Mouse (Mus musculus): ENCODE data around the gene Ube2g1.
A peak's percentile ranks its signal among the peaks of the same experiment; 100 is the strongest.
"Not testable (repeated sequence)": the region's sequence is repeated elsewhere in the genome, so short reads cannot be mapped to it uniquely, and the experiment has no call there.

Gene Ube2g1

GRCm38 (mm10) chr11:72597780-72598179 is 9.3 kb upstream of the Ube2g1 start:
- DNase-seq (ENCODE audit: extremely low read depth, low read depth) = no peak

- no peak for DNase-seq (ENCODE audit: extremely low read depth, low read depth)
Measured at GRCm38 (mm10) chr11:72607469-72608070, 487 bp downstream of the Ube2g1 start.

DNA sequence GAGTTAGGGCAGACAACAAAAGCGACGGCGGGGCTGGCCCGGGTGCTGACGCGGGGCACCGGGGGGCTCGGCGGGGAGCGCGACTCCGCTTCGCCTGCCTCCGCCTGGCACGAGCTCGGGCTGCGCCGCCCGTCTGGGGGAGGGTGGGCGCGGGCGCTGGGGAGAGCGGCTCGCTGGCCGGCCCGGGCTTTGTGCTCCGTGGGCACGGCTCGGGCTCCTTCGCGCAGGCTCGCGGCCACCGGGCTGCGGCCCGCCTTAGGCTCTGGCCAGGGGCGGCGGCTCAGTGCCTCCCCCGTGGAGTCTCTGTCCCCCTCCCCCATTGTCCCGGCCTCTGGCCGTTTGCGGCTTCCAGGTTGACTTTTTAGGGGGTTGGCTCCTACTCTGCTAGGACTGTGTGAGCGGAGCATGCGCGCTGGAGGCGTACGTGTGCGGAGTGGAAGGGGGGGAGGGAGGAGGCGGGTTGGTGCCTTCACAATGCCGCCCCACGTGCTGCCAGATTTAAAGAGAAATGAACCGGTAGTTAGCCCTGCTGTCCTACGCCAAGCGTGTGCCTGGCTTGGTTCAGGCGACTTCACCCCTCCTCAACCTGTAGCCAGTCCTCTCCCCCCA is 1.1 kb downstream of the Ube2g1 start:
- DNase-seq (ENCODE audit: extremely low read depth, low read depth) = peak; percentile 86

GRCm38 (mm10) chr11:72609242-72609641 is 2.2 kb downstream of the Ube2g1 start:
- DNase-seq (ENCODE audit: extremely low read depth, low read depth) = no peak

GRCm38 (mm10) chr11:72614336-72614735 is 7.3 kb downstream of the Ube2g1 start:
- DNase-seq (ENCODE audit: extremely low read depth, low read depth) = not testable (repeated sequence)

DNA sequence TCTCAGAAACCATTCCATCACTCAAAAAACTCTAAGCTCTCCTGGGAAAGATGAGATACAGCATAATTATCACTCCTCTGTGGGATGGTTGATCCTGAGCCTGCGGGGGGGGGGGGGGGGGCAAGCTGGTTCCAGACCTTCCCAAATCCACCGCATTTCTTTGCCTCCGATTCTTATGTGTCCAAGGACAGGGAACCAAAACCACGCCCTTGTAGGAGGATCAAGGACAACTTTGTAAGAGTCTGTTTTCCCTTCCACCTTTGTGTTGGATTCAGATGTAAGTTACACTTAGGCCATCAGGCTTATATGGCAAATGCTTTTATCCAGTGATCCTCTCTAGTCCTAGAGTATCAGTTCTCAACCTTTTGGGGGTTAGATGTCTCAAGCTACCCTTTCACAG is 8.8 kb downstream of the Ube2g1 start:
- DNase-seq (ENCODE audit: extremely low read depth, low read depth) = no peak

GRCm38 (mm10) chr11:72618476-72618875 is 11.4 kb downstream of the Ube2g1 start:
- no peak for DNase-seq (ENCODE audit: extremely low read depth, low read depth)

DNA sequence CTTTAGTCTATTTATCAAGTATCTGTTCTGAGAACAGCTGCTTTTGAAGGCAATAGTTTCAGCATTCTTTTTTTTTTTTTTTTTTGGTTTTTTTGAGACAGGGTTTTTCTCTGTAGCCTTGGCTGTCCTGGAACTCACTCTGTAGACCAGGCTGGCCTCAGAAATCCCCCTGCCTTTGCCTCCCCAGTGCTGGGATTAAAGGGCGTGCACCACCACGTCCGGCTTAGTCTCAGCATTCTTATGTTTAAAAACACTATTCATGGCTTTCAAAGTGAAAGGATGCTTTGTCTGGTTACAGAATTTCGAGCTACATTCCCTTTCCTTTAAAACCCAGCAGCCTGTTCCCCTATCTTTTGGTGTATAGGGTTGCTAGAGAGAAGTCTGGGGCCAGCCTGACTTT is 35.6 kb downstream of the Ube2g1 start:
- DNase-seq (ENCODE audit: extremely low read depth, low read depth) = no peak

GRCm38 (mm10) chr11:72645386-72645785 is 38.3 kb downstream of the Ube2g1 start:
- DNase-seq (ENCODE audit: extremely low read depth, low read depth) = no peak

DNA sequence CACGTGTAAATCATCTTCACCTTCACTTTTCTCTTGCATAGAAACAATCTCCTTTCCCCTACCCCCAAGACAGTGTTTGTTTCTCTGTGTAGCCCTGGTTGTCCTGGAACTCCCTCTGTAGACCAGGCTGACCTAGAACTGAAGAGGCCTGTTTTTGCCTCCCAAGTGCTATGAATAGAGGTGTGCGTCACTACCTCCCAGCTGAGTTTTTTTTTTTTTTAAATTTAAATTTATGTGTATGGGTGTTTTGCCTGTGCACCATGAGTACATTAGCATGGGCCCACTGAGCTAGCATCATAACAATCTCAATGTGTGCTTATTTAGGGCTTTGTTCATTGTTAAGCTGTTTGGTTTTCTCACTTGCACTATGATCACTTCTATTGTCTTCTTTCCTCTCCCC is 43.3 kb downstream of the Ube2g1 start:
- no peak for DNase-seq (ENCODE audit: extremely low read depth, low read depth)

DNA sequence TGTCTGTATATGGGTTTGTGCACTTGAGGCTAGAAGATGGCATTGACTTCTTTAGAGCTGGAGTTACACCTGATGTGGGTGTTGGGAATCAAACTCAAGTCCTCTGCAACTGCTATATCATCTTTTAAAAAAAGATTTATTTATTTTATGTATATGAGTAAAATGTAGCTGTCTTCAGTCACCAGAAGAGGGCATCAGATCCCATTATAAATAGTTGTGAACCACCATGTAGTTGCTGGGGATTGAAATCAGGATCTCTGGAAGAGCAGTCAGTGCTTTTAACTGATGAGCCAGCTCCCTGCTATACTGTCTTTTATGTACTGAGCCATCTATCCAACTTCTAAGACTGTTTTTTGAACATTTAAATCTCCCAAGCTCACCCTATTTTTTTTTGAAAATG is 52.8 kb downstream of the Ube2g1 start:
- DNase-seq (ENCODE audit: extremely low read depth, low read depth) = no peak

DNA sequence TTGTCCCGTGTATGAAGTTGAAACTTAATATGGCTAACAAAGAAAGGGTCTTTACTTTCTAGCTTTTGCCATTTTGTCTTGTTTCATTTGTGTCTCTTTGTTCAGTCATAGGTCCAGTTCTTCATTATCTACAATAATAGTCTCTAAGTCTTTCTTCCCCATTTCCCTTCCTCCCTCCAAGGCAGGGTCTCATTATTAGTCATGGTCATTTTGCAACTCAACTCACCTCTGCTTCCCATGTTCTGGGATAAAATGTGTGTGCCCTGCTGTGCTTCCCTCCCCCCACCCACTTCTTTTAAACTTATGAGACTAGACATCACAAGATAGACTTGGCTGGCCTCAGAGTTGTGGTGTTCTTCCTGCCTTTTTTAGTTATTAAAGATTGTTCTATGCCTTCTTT is 53.3 kb downstream of the Ube2g1 start:
- DNase-seq (ENCODE audit: extremely low read depth, low read depth) = no peak

DNA sequence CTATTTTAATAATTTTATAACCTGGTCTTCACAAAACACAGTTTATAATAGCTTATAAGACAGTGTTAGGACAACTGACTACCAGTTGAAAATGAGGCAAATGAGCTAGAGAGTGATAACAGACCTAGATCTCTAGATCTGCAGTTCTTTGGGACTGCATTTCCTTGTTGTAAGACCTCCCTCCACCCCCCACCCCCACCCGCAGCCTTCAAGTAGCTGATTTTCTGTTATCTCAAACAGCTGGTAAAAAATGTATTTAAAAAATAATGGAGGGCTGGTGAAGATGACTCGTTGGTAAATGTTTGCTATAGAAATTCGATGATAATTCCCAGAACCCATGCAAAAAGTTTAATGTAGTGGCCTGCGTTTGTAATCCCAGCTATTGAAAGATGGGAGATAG is 57.6 kb downstream of the Ube2g1 start:
- DNase-seq (ENCODE audit: extremely low read depth, low read depth) = no peak

DNA sequence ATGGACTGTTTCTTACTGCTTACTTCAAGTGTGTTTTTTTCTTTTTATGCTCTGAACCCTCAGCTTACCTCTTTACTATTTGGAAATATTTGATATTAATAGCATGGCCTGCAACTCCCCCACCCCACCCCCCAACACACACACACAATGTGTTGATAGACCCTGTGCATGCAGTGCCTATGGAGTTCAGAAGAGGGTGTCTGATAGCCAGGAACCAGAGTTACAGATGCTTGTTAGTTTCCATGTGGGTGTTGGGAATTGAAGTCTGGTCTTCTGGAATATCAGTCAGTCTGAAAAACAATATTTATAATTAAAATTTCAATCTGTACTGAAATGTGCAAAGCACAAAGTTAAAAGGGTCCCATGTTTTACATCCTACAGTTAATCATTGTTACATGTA is 63.6 kb downstream of the Ube2g1 start:
- DNase-seq (ENCODE audit: extremely low read depth, low read depth) = no peak

DNA sequence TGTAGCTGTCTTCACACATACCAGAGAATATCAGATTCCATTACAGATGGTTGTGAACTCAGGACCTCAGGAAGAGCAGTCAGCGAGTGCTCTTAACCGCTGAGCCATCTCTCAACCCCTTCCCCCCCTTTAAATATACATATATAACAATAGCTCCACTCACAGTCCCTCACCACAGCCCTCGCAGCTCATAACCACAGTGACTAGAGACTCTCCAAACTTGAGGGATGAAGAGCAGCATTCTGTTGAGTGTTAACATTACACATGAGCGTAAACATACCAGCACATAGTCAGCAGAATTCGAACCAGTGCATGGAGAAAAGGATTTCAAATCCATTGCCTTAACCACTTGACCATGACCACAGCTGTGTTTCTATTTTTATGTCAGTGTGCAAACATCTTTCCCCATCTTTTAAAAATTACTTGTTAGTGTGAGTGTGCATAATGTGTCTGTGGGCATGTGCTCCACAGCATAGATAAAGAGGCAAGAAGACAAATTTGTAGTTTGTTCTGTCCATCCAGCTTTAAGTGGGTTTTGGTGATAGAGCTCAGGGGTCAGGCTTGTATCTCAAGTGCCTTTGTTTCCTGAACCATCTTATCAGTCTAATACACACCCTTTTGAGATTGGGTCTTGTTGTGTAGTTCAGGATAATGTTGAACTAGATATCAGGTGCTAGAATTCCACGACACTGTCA is 64.4 kb downstream of the Ube2g1 start:
- DNase-seq (ENCODE audit: extremely low read depth, low read depth) = no peak

DNA sequence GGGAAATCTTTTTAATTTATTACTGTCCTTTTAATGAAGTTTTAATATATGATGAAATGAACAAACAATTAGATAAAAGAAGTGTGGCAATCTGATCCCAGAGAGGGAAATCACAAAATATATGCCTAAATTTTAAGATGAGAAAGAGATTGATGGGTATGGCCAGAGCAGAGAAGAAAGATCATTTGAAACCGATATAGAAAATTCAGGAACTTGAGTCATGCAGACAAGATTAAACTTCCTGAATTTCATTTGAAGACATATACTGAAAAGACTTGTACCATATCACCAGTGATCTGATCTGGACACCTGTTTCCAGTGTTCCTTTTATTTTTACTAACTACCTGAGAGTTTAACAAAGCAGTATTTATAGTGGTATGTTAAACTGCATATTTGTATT is 65.4 kb downstream of the Ube2g1 start:
- DNase-seq (ENCODE audit: extremely low read depth, low read depth) = no peak

GRCm38 (mm10) chr11:72675280-72675679 is 68.2 kb downstream of the Ube2g1 start:
- DNase-seq (ENCODE audit: extremely low read depth, low read depth) = no peak

DNA sequence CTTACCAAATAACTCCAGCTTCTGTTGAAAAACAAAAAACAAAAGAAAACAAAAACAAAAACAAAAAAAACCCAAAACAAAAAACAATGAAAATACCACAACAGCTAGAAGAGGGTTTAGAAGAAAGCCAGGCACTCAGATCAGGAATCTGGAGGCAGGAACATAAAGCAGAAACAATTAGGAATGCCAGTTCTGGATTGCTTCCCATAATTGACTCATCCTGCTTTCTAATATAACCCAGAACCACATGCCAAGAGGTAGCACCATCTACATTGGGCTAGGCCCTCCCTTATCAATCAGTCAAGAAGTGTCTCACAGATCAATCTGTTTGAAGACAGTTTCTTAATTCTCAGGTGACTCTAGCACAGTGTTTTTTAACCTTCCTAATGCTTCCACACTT is 73.6 kb downstream of the Ube2g1 start:
- DNase-seq (ENCODE audit: extremely low read depth, low read depth) = no peak

DNA sequence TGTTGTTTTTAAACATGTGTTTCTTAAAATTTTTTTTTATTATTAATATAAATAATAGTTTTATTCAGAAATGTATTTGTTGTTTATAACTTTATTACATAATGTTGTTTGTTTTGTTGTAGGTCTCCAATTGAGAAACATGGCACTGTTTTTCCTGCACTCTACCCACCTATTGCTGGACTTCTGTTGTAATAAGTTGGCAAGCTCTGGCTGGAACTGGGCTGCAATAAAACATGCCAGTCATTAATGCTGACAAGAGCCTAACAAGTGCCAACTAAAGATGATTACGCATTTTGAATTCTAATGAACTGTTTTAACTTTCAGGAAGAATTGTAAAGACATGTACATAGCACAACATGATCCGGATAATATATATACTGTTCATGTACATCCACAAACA is 76.3 kb downstream of the Ube2g1 start:
- DNase-seq (ENCODE audit: extremely low read depth, low read depth) = no peak

DNA sequence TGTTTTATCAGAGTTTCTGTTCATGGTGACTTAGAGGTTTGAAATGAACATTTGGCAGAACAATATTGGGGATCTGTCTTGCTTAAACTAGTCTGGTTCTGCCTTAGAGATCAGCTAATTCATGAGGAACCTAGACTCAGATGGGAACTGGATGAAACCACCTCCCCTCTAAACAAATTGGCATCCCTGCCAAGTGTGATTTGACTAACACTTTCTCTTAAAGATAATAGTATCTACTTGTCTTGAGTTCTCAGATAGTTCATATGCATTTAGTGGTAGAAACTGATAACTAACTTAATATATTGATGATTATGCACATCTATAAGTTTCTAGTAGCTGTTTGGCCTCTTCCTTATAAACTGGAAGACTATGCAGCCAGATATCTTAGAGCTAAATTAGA is 79.6 kb downstream of the Ube2g1 start:
- DNase-seq (ENCODE audit: extremely low read depth, low read depth) = no peak

DNA sequence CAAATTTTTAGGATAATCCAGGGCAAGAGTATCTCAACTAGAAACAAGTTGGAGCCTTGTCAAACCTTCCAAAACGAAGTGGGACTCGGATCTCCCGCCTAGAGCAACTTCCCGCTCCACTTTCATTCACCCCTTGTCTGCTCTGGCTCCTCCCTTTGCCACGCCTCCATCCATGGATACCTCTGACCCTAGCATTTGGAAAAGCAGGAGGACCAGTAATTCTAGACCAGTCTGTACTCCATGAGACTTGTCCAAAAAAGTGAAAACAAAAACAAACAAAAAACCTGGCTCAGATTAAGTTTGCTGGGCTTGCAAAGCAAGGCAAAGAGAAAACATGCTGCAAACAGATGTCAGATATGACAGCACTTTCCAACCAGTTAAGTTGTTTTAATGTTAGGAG is 81.2 kb downstream of the Ube2g1 start:
- no peak for DNase-seq (ENCODE audit: extremely low read depth, low read depth)

DNA sequence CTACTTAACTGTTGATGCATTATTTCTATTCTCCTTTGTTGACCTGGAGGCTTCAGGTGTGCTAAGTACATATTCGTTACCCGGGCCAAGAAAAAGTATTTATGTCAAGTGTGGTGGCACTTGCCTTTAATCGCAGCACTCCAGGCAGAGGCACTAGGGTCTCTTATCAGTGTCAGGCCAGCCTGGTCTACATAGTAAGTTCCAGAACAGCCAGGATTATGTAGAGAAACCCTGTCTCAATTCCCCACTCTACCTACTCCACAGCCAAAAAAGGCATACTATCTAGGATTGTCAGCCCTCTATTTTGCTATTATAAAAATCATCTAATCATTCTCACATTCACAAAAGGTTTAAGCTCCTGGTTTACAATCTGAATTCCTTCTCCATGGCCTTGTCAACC is 82.0 kb downstream of the Ube2g1 start:
- peak; percentile 66 for DNase-seq (ENCODE audit: extremely low read depth, low read depth)

Measured in MEL-GATA-1-ER (cell line).